Mouse (Mus musculus) activated CD4-positive, CD25-positive, alpha-beta regulatory T cell, adult 4 months (primary cell): ENCODE results near the gene 1110059E24Rik. TPM values are rescaled to one million over a fixed set of nuclear protein-coding genes. Genes with fewer than 3 reads are reported as not detected.

Experiments used
- ATAC-seq: one replicate; pipeline ENCODE4 v1.8.0; 2017
- polyA plus RNA-seq, 2 experiments: library from polyadenylated mRNA; unstranded; fragments of 100-300 nt; shearing (Covaris generic); gene quantifications; one replicate each; pipeline ENCODE4 v1.2.1; 2017

Gene 1110059E24Rik
- polyA plus RNA-seq, 2 experiments from 2014 or later = 47.7 to 65.9 TPM

- no peak for ATAC-seq
These were observed 80.8 kb downstream of the 1110059E24Rik start for GRCm38 (mm10) chr19:21571986-21572385.

- peak; percentile 90 for ATAC-seq
These were observed 81.4 kb downstream of the 1110059E24Rik start for GRCm38 (mm10) chr19:21571223-21571980.

- ATAC-seq = no peak
These were observed 82.0 kb downstream of the 1110059E24Rik start for GRCm38 (mm10) chr19:21570778-21571177.

GRCm38 (mm10) chr19:21568528-21569185, 84.1 kb downstream of the 1110059E24Rik start:
- no peak for ATAC-seq

GRCm38 (mm10) chr19:21567933-21568332, 84.8 kb downstream of the 1110059E24Rik start:
- no peak for ATAC-seq

GRCm38 (mm10) chr19:21566484-21566883, 86.3 kb downstream of the 1110059E24Rik start:
- no peak for ATAC-seq

- ATAC-seq = peak; percentile 13
These were observed 88.3 kb downstream of the 1110059E24Rik start for GRCm38 (mm10) chr19:21564461-21564797.

GRCm38 (mm10) chr19:21563789-21564460, 88.9 kb downstream of the 1110059E24Rik start:
- peak; percentile 85 for ATAC-seq

GRCm38 (mm10) chr19:21562996-21563395, 89.8 kb downstream of the 1110059E24Rik start:
- ATAC-seq = no peak

- ATAC-seq = no peak
These were observed 100.0 kb downstream of the 1110059E24Rik start for GRCm38 (mm10) chr19:21552801-21553200.

GRCm38 (mm10) chr19:21551921-21552536, 100.7 kb downstream of the 1110059E24Rik start:
- no peak for ATAC-seq

GRCm38 (mm10) chr19:21549713-21550112, 103.1 kb downstream of the 1110059E24Rik start:
- peak; percentile 65 for ATAC-seq

- no peak for ATAC-seq
These were observed 103.8 kb downstream of the 1110059E24Rik start for GRCm38 (mm10) chr19:21548947-21549346.

GRCm38 (mm10) chr19:21537125-21537524, 115.7 kb downstream of the 1110059E24Rik start:
- no peak for ATAC-seq

Other genes starting within 250 kb of the 1110059E24Rik start
- gene Gda, start 179.5 kb downstream of the 1110059E24Rik start, polyA plus RNA-seq = under 1 TPM in 1 of 2 experiments, not detected in 1; 0.31 TPM
- gene Abhd17b, start 209 bp upstream of the 1110059E24Rik start, polyA plus RNA-seq = 10 to 100 TPM; 10.4 to 12.0 TPM
- 1 to 10 TPM; 6.3 to 7.2 TPM for gene Cemip2, start 125.4 kb upstream of the 1110059E24Rik start, polyA plus RNA-seq